Mouse (Mus musculus) small intestine, adult 2 months (tissue): ENCODE measurements around the gene Atf7ip.

Experiments used
- CTCF ChIP-seq: fragments of 200-500 bp; IDR thresholded peaks from 2 replicates; pipeline ENCODE4 v1.5.1; 2012; ENCODE audit warnings: low read depth, mild to moderate bottlenecking, control low read depth, inconsistent platforms, low read length, moderate library complexity, mixed read lengths; ENCODE audit not compliant: insufficient replicate concordance, insufficient read length; ENCODE audit errors: extremely low read depth
- POLR2A ChIP-seq: fragments of 200-500 bp; IDR thresholded peaks from 2 replicates; pipeline ENCODE4 v1.6.1; 2012; ENCODE audit warnings: low read depth, mild to moderate bottlenecking, control low read depth, inconsistent platforms, low read length, moderate library complexity

DNA sequence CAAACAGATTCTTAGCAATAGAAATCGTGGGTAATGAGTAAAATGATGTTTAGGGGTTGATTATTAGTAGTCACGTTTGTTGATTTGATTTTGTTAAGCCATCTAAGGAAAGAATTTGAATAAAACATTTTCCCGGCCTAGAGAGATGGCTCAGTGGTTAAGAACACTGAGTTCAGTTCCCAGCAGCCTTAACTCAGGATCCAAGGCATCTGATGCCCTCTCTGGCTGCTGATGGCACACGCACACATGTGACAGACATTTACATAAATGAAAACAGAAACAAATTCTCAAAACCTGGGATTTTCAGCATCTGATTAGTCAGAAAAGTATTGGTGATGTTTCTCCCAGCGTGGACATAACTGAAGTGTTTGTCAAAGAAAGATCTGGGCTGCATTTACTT, 47.2 kb downstream of the Atf7ip start:
- no peak for TF ChIP-seq CTCF
- no peak for TF ChIP-seq POLR2A
